Mouse (Mus musculus): ENCODE measurements around the gene Psg18. TPM values are rescaled to one million over a fixed set of nuclear protein-coding genes. Genes with fewer than 3 reads are reported as not detected.

The Psg18 gene
- total RNA-seq (2023), result not detected in 2 replicates

GRCm38 (mm10) chr7:18354909-18355308 lies at the start of gene Psg18:
Gene Psg18 (minus strand): TSS chr7:18355009.

Other genes with a start within 250 kb of the Psg18 start
- gene Igfl3, start 178.5 kb downstream of the Psg18 start, total RNA-seq (2023), result not detected in 2 replicates
- not detected in 2 replicates for gene Mill1, start 109.7 kb downstream of the Psg18 start, total RNA-seq (2023)
- not detected in 2 replicates for gene Psg28, start 77.0 kb upstream of the Psg18 start, total RNA-seq (2023)
- not detected in 2 replicates for gene Psg26, start 129.2 kb upstream of the Psg18 start, total RNA-seq (2023)
- not detected in 2 replicates for gene Psg25, start 177.3 kb upstream of the Psg18 start, total RNA-seq (2023)
- not detected in 2 replicates for gene Psg27, start 212.3 kb upstream of the Psg18 start, total RNA-seq (2023)

Measured in neutrophil, adult 65 days (primary cell).